ENCODE assay signal across 7 mouse cellular contexts in genomic region chr11:96975511-96976378, GRCm38 (mm10). TPM values are rescaled to one million over a fixed set of nuclear protein-coding genes. Genes with fewer than 3 reads are reported as not detected.
DNase-seq lines count a peak whose midpoint lies in the region; ATAC-seq lines count a peak whose summit lies in the region.

No protein-coding gene starts in this region.

- peak overlapping the region; percentile 70 for H3K4me2 ChIP-seq in lung, embryonic 16.5 days (ENCODE audit: low read depth, low read length)
- H3K4me2 ChIP-seq in embryonic facial prominence, embryonic 12.5 days (replicated peaks) = peak overlapping the region; percentile 80
- peak overlapping the region; percentile 70 for H3K4me2 ChIP-seq in intestine, embryonic 15.5 days (replicated peaks)
- H3K4me2 ChIP-seq in stomach, embryonic 14.5 days (replicated peaks; ENCODE audit: low read depth, low read length) = peak overlapping the region; percentile 76

- H3K4me3 ChIP-seq in lung, embryonic 16.5 days (ENCODE audit: low read length) = peak overlapping the region; percentile 78
- peak overlapping the region; percentile 85; the same call in 1 of the 2 replicates for H3K4me3 ChIP-seq in embryonic facial prominence, embryonic 12.5 days
- H3K4me3 ChIP-seq in intestine, embryonic 15.5 days (replicated peaks) = peak overlapping the region; percentile 99
- peak overlapping the region; percentile 88; the same call in 1 of the 2 replicates for H3K4me3 ChIP-seq in stomach, embryonic 14.5 days (ENCODE audit: low read depth, low read length)

- H3K27ac ChIP-seq in lung, embryonic 16.5 days (ENCODE audit: low read length) = peak overlapping the region; percentile 96
- H3K27ac ChIP-seq in embryonic facial prominence, embryonic 12.5 days = peak overlapping the region; percentile 95
- H3K27ac ChIP-seq in intestine, embryonic 15.5 days = no peak overlapping the region
- peak overlapping the region; percentile 96; the same call in 1 of the 2 replicates for H3K27ac ChIP-seq in stomach, embryonic 14.5 days (ENCODE audit: low read length)

- ATAC-seq in lung, embryonic 16.5 days (ENCODE audit: low read depth) = no peak
- no peak for ATAC-seq in embryonic facial prominence, embryonic 12.5 days (ENCODE audit: insufficient number of reproducible peaks, insufficient read depth, low FRiP score, low TSS enrichment)
- no peak for ATAC-seq in intestine, embryonic 15.5 days
- no peak for ATAC-seq in stomach, embryonic 14.5 days (ENCODE audit: insufficient number of reproducible peaks, insufficient read depth, low FRiP score, low read depth)

- no peaks in the 10 kb centered on the region for H3K27me3 ChIP-seq in lung, embryonic 16.5 days (ENCODE audit: control insufficient read depth, insufficient read depth, low read depth, low read length)
- H3K27me3 ChIP-seq in embryonic facial prominence, embryonic 12.5 days = no peaks in the 10 kb centered on the region
- no peaks in the 10 kb centered on the region for H3K27me3 ChIP-seq in intestine, embryonic 15.5 days (replicated peaks)
- H3K27me3 ChIP-seq in stomach, embryonic 14.5 days (ENCODE audit: control insufficient read depth, insufficient read depth, low read length) = no peaks in the 10 kb centered on the region

- no peaks in the 10 kb centered on the region for H3K9me3 ChIP-seq in lung, embryonic 16.5 days (ENCODE audit: control insufficient read depth, low read length)
- no peaks in the 10 kb centered on the region for H3K9me3 ChIP-seq in embryonic facial prominence, embryonic 12.5 days
- no peaks in the 10 kb centered on the region for H3K9me3 ChIP-seq in intestine, embryonic 15.5 days
- no peaks in the 10 kb centered on the region for H3K9me3 ChIP-seq in stomach, embryonic 14.5 days (ENCODE audit: control insufficient read depth, low read depth, low read length)

- peak overlapping the region; percentile 98 for H3K9ac ChIP-seq in lung, embryonic 16.5 days (ENCODE audit: low read length)
- no peak overlapping the region for H3K9ac ChIP-seq in embryonic facial prominence, embryonic 12.5 days
- H3K9ac ChIP-seq in intestine, embryonic 15.5 days = no peak overlapping the region
- H3K9ac ChIP-seq in stomach, embryonic 14.5 days (replicated peaks; ENCODE audit: low read depth, low read length) = no peak overlapping the region

- peaks cover 26% of the 10 kb centered on the region for H3K4me1 ChIP-seq in lung, embryonic 16.5 days (replicated peaks; ENCODE audit: control insufficient read depth, insufficient read depth, low read length)
- peaks cover 27% of the 10 kb centered on the region for H3K4me1 ChIP-seq in embryonic facial prominence, embryonic 12.5 days
- peaks cover 7% of the 10 kb centered on the region for H3K4me1 ChIP-seq in intestine, embryonic 15.5 days (replicated peaks)
- peaks cover 18% of the 10 kb centered on the region for H3K4me1 ChIP-seq in stomach, embryonic 14.5 days (ENCODE audit: control insufficient read depth, insufficient read depth, low read length)

- H3K36me3 ChIP-seq in lung, embryonic 16.5 days (ENCODE audit: control insufficient read depth, insufficient read depth, low read length) = no peaks in the 10 kb centered on the region
- no peaks in the 10 kb centered on the region for H3K36me3 ChIP-seq in embryonic facial prominence, embryonic 12.5 days
- no peaks in the 10 kb centered on the region for H3K36me3 ChIP-seq in intestine, embryonic 15.5 days
- H3K36me3 ChIP-seq in stomach, embryonic 14.5 days (ENCODE audit: control insufficient read depth, insufficient read depth, low read length) = no peaks in the 10 kb centered on the region

- 71% methylated on average over 10 of the region's 10 CpGs for WGBS in lung, embryonic 16.5 days
- WGBS in embryonic facial prominence, embryonic 12.5 days = 76% methylated on average over 10 of the region's 10 CpGs
- 75% methylated on average over 10 of the region's 10 CpGs for WGBS in intestine, embryonic 15.5 days
- WGBS in stomach, embryonic 14.5 days = 75% methylated on average over 10 of the region's 10 CpGs

- no peak for DNase-seq in lung, postnatal 4 days
- DNase-seq in urinary bladder, postnatal 25 days (ENCODE audit: low spot score) = no peak
- DNase-seq in embryo, embryonic 10.5 days (ENCODE audit: low spot score) = no peak

RNA-seq across cellular contexts. Expression of gene Sp2, which starts 7.0 kb away (rescaled TPM):
- 18.5 and 22.2 TPM in 2 replicates for polyA plus RNA-seq in lung, embryonic 16.5 days (2015; fragmentation: Nextera tagmentation; extraction: Ambion mirVana)
- polyA plus RNA-seq in embryonic facial prominence, embryonic 12.5 days (2016; fragmentation: Nextera tagmentation; extraction: Ambion mirVana) = 15.3 and 17.3 TPM in 2 replicates
- 13.3 and 15.1 TPM in 2 replicates for polyA plus RNA-seq in intestine, embryonic 15.5 days (2015; fragmentation: Nextera tagmentation; extraction: Ambion mirVana)
- polyA plus RNA-seq in stomach, embryonic 14.5 days (2014; fragmentation: Nextera tagmentation; extraction: Ambion mirVana) = 15.7 and 19.1 TPM in 2 replicates

RNA-seq across cellular contexts. Expression of gene Pnpo, which starts 32.0 kb away (rescaled TPM):
- polyA plus RNA-seq in lung, embryonic 16.5 days (2015; fragmentation: Nextera tagmentation; extraction: Ambion mirVana) = 28.1 and 35.4 TPM in 2 replicates
- 21.5 and 22.2 TPM in 2 replicates for polyA plus RNA-seq in embryonic facial prominence, embryonic 12.5 days (2016; fragmentation: Nextera tagmentation; extraction: Ambion mirVana)
- polyA plus RNA-seq in intestine, embryonic 15.5 days (2015; fragmentation: Nextera tagmentation; extraction: Ambion mirVana) = 81.9 and 92.8 TPM in 2 replicates
- polyA plus RNA-seq in stomach, embryonic 14.5 days (2014; fragmentation: Nextera tagmentation; extraction: Ambion mirVana) = 25.2 and 26.5 TPM in 2 replicates

RNA-seq across cellular contexts. Expression of gene Sp6, which starts 37.4 kb away (rescaled TPM):
- polyA plus RNA-seq in lung, embryonic 16.5 days (2015; fragmentation: Nextera tagmentation; extraction: Ambion mirVana) = 0.59 and 0.62 TPM in 2 replicates
- polyA plus RNA-seq in embryonic facial prominence, embryonic 12.5 days (2016; fragmentation: Nextera tagmentation; extraction: Ambion mirVana) = 1.3 and 2.2 TPM in 2 replicates
- polyA plus RNA-seq in intestine, embryonic 15.5 days (2015; fragmentation: Nextera tagmentation; extraction: Ambion mirVana) = 0.29 and 0.30 TPM in 2 replicates
- 0.15 and 0.42 TPM in 2 replicates for polyA plus RNA-seq in stomach, embryonic 14.5 days (2014; fragmentation: Nextera tagmentation; extraction: Ambion mirVana)

RNA-seq across cellular contexts. Expression of gene Prr15l, which starts 47.8 kb away (rescaled TPM):
- 50.5 and 60.2 TPM in 2 replicates for polyA plus RNA-seq in lung, embryonic 16.5 days (2015; fragmentation: Nextera tagmentation; extraction: Ambion mirVana)
- polyA plus RNA-seq in embryonic facial prominence, embryonic 12.5 days (2016; fragmentation: Nextera tagmentation; extraction: Ambion mirVana) = 2.4 and 3.3 TPM in 2 replicates
- polyA plus RNA-seq in intestine, embryonic 15.5 days (2015; fragmentation: Nextera tagmentation; extraction: Ambion mirVana) = 84.7 and 86.9 TPM in 2 replicates
- 46.8 and 48.7 TPM in 2 replicates for polyA plus RNA-seq in stomach, embryonic 14.5 days (2014; fragmentation: Nextera tagmentation; extraction: Ambion mirVana)

RNA-seq across cellular contexts. Expression of gene Scrn2, which starts 54.0 kb away (rescaled TPM):
- polyA plus RNA-seq in lung, embryonic 16.5 days (2015; fragmentation: Nextera tagmentation; extraction: Ambion mirVana) = 29.7 and 32.9 TPM in 2 replicates
- 30.5 and 30.6 TPM in 2 replicates for polyA plus RNA-seq in embryonic facial prominence, embryonic 12.5 days (2016; fragmentation: Nextera tagmentation; extraction: Ambion mirVana)
- polyA plus RNA-seq in intestine, embryonic 15.5 days (2015; fragmentation: Nextera tagmentation; extraction: Ambion mirVana) = 18.1 and 21.9 TPM in 2 replicates
- 17.7 and 19.7 TPM in 2 replicates for polyA plus RNA-seq in stomach, embryonic 14.5 days (2014; fragmentation: Nextera tagmentation; extraction: Ambion mirVana)
